Mouse (Mus musculus) brain, embryonic 18.5 days (tissue): ENCODE measurements around the gene Telo2.

ENCODE experiments used
- DNase-seq: peaks from one replicate; pipeline ENCODE4 v3.0.0-alpha.2; 2012; ENCODE audit warnings: low read depth, low spot score

The Telo2 gene

GRCm38 (mm10) chr17:25101338-25101737 lies 14.4 kb downstream of the Telo2 start:
- DNase-seq: no peak

DNA sequence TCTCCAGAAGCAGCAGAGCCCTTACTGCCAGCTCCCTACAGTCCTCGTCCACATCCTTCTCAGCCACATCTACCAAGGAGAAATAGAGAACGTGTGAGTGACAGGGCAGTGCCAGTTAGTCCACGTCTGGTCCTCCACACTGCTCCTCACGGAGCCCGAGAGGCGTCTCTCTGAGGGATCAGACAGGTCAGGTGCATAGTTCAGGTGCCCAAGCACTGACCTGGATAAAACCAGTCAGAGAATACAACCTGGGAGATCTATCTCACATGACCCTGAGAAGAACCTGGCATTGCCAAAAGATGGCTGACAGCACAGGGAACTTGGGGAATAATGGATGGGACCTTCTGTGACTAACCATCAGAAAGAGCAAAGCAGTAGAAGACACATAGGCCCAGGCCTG lies 15.7 kb downstream of the Telo2 start:
- no peak for DNase-seq

GRCm38 (mm10) chr17:25096221-25096620 lies 19.5 kb downstream of the Telo2 start:
- DNase-seq: no peak

- DNase-seq: no peak
Measured at GRCm38 (mm10) chr17:25090450-25090849, 25.3 kb downstream of the Telo2 start.

DNA sequence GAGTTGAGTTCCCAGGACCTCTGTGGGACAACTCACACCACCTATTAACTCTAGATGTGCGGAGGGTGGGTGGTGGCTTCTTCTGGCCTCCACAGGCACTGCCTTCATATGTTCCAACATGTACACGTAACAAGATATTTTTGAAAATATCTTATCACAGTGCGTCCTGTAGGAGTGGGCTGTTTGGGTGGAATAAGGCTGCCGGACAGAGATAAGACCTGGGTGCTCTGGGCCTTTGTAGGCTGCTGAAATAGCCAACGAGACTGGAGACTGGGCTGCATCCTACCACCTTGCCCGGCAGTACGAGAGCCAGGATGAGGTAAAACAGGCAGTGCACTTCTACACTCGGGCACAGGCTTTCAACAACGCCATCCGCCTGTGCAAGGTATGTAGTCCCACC lies 26.6 kb downstream of the Telo2 start:
- no peak for DNase-seq

DNA sequence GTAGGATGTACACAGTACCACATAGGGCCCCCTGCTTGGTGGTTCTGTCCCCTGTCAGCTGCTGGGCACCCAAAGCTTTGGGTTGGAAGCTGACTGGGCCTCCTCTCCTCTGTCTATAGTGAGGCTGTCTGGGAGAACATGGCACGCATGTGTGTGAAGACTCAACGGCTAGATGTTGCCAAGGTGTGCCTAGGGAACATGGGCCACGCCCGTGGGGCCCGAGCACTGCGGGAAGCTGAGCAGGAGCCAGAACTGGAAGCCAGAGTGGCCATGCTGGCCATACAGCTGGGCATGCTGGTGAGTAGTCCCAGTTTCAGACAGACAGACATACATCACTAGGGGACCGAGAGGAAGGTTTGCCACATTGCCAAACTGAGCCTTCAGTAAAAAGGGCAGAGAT lies 29.0 kb downstream of the Telo2 start:
- no peak for DNase-seq

GRCm38 (mm10) chr17:25084835-25085385 lies 30.9 kb downstream of the Telo2 start:
- no peak for DNase-seq

DNA sequence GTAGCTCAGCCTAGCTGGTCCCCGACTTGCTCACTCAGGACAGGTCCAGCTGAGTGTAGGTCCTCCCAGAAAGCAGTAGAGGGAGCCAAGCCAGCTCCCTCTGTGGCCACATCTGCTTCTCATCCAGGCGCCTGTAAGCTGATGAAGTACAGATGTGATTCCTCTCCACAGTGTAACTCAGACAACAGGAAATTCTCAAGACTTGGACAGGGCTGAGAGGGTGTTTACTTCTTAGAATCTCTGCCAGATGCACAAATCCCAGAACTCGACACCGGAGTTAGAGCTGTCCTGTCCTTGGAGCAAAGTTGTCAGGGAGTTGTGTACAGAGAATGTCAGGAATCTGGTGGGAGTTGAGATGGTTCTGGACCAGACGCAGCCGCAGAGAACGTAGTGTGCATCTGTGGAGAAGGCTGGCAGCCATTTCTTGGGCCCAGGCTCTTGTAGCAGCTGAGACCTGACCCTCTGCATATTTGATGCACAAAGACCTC lies 32.3 kb downstream of the Telo2 start, which contains the start of gene Tmem204:
TSS of gene Tmem204 (minus strand) at position 148 of the 488 bp plus-strand sequence.
- DNase-seq: no peak

GRCm38 (mm10) chr17:25082887-25083286 lies 32.9 kb downstream of the Telo2 start:
- DNase-seq: no peak

GRCm38 (mm10) chr17:25082081-25082847 lies 33.5 kb downstream of the Telo2 start:
- DNase-seq: no peak

DNA sequence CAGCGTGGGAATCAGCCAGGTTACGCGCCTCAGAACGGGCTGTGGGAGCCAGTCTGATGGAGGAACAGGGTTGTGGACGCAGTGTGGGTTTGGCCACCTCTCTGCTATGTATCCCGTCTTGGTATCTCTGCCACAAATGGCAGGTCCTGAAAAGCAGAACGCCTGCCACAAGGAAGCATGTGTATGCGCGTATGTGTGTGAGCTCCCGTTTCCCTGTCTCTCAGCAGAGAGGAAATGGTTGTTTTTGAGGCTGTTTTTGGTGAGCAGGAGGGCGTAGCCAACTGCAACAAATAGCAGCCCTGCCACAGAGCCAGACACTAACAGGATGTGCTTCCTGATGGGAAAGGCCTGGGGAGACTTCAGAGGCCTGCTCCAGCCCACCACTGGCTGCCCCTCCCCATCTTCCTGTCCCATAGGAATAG lies 34.8 kb downstream of the Telo2 start:
- no peak for DNase-seq

GRCm38 (mm10) chr17:25080210-25080609 lies 35.6 kb downstream of the Telo2 start:
- DNase-seq: no peak

GRCm38 (mm10) chr17:25077771-25078372 lies 37.9 kb downstream of the Telo2 start:
- DNase-seq: peak; percentile 6

DNA sequence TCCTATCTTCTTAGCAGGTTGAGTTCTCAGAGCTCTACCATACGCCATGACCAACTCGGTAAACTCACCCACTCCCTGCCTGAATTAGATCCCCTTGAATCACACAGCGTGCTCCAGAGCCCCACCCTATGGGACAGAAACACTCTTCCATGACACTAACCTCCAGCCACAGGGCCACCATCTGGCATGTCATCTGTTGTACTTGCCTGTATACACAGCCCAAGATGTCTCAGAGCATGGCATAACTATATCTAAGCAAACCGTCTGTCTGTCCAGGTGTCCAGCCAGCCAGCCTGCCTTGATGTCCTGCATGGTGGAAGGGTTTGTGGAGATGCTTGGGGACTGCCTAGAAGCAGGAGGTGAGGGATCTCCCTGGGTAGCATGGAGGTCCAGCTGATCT lies 38.9 kb downstream of the Telo2 start:
- no peak for DNase-seq

GRCm38 (mm10) chr17:25068690-25069089 lies 47.1 kb downstream of the Telo2 start:
- no peak for DNase-seq

DNA sequence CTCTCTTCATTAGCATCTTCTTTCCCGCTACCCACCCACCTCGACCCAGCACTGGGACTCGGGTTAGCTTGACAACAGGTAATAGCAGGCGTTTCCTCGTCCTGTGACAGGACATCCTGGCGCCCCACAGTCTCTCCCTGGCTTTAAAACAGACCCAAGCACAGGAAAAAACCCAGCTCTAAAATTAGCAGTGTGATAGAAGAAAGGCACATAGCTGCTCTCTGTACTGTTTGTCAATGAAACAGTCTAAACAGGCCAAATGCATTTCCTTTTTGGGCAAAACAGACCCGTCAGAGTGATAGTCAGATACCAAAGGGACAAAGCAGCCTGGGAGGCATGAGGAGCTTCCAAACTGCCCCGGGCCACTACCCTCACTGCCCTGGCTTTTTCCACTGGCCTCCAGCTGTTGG lies 48.3 kb downstream of the Telo2 start:
- DNase-seq: no peak

DNA sequence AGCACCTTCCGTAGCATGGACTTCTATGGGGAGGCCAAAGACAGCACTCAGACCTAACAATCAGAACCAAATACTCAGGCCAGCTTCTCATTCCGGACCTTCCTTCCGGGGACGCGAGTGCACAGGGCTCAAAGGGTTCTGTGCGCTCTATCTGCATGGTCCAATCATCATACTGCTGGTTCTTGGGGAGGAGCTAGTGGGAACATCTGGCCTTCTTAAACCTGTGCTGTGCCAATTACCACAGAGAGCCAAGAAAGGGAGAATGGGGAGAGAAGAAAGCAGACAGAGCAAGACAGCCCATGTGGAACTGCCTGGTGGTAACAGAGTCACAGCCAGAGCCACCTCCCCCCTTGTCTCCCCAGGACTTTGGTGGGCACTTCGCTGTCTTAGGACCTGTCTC lies 49.2 kb downstream of the Telo2 start:
- DNase-seq: no peak

DNA sequence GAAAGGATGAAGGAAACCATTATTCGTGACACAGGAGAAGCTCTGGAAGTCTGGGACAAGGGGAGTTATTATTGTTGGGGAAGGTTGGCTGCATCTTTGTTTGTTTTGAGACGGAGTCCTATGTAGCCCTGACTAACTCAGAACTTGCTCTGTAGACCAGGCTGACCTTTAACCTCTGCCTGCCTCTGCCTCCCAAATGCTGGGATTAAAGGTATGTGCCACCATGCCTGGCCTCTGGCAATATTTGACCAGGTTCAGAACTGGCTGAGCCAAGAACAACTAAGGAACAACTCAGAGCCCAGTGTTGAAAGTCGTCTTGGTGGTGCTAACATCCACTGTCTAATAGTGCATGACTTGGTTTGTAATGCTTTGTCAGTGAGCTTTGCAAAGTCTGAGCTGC lies 50.6 kb downstream of the Telo2 start:
- DNase-seq: no peak

GRCm38 (mm10) chr17:25064351-25064750 lies 51.4 kb downstream of the Telo2 start:
- DNase-seq: no peak

- DNase-seq: no peak
Measured at GRCm38 (mm10) chr17:25063872-25064271, 51.9 kb downstream of the Telo2 start.

DNA sequence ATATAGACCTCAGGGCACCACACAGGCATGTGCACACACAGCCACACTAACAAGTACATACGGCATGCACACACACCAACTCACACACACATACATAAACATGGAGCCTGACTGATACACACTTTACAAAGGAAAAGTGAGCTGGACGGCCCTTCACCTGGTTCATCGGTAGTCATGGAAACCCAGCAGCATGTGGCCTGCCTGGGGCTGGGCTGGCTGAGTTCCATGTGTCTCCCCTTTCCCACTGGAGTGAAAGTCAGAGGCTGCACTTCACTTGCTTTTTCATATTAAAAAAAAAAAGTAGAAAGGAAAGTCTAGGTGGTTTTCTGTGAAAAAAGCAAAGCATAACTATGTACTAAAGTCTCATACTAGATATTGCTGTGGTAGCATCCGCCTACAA lies 52.5 kb downstream of the Telo2 start:
- no peak for DNase-seq

DNA sequence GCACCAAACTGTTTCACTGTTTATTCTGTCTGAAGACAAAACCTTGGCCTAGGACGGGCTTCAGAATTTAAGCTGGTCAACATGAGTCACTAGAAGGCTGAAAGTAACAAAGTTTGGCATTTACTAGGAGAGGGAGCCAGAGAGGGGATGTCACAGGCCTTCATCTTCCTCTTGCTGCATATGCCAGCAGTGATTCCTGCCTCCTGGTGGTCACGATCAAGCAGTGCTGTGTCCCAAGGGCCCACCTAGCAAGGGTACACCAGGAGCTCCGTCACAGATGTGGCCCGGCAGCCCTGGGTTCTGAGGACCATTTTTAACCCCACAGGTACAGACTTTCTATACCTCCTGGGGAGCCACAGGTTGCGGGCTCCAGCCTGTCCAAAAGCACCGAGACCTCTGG lies 58.7 kb downstream of the Telo2 start:
- no peak for DNase-seq

- no peak for DNase-seq
Measured at GRCm38 (mm10) chr17:25053274-25053673, 62.5 kb downstream of the Telo2 start.
